Mouse (Mus musculus) lung, postnatal 10 days (tissue): ENCODE measurements around the gene Gm42906.

Source experiments
- DNase-seq: peaks from one replicate; pipeline ENCODE4 v3.0.0; 2021

Gene Gm42906

GRCm38 (mm10) chr5:151057716-151058115 lies 370.2 kb downstream of the Gm42906 start:
- no peak for DNase-seq

DNA sequence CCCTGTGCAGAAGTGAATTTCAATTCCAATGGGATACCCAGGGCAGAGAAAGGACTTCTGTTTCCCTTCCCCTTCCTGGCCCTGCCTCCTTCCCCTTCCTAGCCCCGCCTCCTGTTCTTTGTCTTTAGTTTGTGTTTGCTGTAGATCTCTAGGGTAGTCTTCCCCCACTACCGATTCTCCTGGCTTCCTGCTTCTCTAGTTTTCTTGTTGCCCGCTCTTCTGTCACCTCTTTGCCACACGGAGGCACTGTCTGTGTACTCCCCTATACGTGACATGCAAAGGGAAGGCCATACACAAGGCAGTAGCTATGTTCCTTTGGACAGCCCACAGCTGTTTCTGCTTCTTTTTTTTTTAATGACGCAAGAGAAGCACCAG lies 371.1 kb downstream of the Gm42906 start:
- DNase-seq: peak; percentile 84

DNA sequence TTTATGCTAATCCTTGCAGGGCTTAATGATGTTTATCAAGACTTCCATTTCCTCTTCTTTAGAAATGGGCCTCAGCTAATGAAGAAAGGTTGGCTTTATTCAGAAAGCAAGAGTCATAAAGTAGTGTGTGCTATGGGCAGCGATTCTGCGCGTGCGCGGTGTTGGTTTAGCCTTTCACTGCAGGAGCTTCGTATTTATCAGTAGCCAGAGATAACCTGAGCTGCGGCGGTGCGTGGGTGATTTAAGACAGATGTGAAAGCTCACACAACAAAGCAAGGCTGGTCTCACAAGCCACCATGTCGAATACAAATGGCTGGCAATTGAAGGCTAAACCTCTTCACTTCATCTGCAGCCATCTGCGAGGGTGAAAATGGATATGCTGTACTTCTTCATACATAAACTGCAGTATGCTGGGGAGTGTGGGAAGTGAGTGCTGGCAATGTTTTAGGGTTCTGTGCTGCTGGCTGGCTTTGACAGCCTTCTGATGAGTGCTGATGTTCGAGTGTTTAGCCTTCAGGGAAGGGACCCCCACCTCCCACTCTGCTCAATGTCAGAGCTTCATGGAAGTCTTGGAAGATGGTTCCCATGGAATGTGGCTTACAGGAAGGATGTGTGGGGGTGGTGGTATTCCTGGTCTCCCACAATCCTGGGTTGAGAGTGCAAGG lies 371.6 kb downstream of the Gm42906 start:
- peak; percentile 37 for DNase-seq

- peak; percentile 37 for DNase-seq
Observed at GRCm38 (mm10) chr5:151055426-151056090, 372.4 kb downstream of the Gm42906 start.

DNA sequence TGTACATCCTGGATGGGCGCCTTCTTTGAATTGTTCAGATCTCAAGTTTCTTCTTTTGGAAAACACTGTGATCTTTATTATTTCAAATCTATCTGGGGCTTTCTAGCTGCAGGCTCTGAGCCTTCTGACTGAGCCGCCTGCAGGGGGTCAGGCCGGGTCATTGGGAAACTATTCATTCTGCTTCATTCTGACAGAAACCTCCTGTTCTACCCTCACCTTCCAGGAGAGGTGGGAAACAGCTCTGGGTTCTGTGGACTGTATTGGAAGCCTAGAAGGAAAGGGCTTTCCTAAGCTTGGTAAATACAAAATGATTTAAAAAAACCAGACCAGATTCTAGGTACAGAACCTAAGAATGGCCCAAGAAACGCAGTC lies 373.2 kb downstream of the Gm42906 start:
- no peak for DNase-seq

DNA sequence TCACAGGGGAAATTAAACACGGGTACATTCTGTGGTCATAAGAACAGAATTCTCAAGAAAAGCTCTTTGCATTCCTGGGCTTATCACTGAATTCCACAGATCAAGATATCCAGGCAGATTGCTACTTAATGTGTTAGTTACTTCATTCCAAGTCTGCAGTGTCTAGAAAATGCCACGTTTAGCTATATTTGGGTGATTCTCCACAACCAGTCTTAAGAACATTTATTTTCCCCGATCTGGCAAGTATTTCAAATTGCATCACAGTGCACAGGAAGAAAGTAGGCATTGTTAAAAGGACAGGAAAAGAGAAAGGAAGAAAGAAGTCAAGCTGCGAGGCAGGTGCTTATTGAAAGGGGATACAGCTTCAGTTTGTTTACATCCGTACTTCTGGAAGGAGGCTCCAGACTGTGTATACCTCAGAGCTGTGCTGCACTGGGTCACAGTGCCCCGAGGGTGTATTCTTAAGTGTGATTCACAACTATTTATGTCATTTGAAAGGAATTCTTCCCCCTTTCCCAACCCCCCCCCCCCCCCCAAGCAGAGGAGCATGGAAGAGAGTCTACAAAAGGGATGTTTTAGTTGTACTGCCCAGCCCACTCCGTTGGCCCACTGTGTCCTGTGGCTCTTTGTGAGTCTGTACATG lies 373.7 kb downstream of the Gm42906 start:
- peak; percentile 32 for DNase-seq

GRCm38 (mm10) chr5:151053190-151053589 lies 374.8 kb downstream of the Gm42906 start:
- peak; percentile 45 for DNase-seq

GRCm38 (mm10) chr5:151052331-151052730 lies 375.6 kb downstream of the Gm42906 start:
- DNase-seq: no peak

- DNase-seq: peak; percentile 61
Observed at GRCm38 (mm10) chr5:151047488-151047887, 380.5 kb downstream of the Gm42906 start.

DNA sequence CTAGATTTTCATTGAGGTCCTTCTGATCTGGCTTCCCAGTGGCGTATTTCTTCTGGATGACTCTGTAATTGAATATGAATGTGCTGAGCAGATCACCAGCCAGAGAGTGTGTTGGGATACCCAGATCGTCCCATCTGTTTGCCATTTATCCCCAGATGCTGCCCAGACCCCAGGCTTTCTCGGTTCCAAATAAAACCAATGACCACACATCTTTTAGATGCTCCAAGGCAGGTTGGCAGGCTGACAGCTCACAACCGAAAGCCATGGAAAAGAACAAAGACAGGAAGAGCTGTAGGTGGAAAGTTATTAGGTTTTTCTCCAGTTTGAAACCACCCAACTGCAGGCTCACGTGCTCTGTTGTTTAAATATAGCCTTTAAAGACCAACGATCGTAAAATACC lies 381.0 kb downstream of the Gm42906 start:
- peak; percentile 59 for DNase-seq

DNA sequence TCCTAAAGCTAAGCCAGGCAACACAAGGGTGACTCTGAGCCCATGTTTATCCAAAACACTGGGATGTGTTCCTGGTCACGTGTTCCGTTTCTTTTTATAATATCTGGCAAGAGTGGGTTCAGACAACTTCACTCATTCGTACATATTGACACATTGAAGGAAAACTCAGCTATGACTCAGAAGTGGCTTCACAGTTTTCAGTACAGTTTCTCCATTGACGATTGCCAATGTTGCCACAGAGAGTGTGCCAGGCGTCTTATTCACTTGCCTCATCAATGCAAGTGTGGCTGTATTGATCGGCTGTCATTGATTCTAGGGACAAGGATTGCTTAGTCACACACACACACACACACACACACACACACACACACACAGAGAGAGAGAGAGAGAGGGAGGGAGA lies 381.8 kb downstream of the Gm42906 start:
- DNase-seq: no peak

GRCm38 (mm10) chr5:151042911-151043310 lies 385.1 kb downstream of the Gm42906 start:
- DNase-seq: no peak

GRCm38 (mm10) chr5:151037871-151038270 lies 390.1 kb downstream of the Gm42906 start:
- no peak for DNase-seq

DNA sequence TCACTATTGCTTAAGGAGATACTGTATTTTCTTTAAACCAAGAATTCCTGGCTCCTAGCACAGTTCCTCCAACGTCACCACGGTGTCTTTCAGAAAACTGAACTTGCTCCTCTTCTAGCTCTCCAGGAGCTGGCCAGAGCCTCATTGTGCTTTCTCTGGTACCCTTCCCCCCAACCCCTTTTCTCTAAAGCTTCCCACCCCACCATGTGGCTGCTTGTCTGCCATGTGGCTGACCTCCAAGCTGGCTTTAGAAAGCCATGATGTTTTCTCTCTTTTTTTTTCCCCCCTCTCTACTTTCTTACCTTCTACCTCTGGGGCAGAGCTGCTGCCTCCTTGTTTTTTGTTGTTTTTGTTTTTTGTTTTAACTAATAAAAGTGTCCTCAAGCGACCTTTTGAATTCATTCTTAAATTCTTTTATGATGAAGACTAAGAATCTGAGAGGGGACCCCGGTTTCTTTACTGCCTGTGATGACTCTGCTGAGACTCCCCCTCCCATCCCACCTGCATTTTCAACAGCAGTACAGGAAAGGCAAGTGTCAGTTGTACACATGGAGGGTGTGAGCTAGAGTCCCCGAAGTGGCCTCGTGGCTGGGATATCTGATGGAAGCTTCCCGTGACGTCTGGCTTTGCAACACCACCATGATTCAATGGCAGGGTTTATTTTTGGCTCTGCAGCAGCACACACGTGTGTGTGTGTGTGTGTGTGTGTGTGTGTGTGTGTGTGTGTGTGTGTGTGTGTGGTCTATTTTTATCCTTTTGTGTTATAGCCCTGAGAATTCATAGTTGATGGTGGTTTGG lies 393.0 kb downstream of the Gm42906 start:
- DNase-seq: no peak

- no peak for DNase-seq
Observed at GRCm38 (mm10) chr5:151028906-151029305, 399.1 kb downstream of the Gm42906 start.

- DNase-seq: no peak
Observed at GRCm38 (mm10) chr5:151027171-151027570, 400.8 kb downstream of the Gm42906 start.

DNA sequence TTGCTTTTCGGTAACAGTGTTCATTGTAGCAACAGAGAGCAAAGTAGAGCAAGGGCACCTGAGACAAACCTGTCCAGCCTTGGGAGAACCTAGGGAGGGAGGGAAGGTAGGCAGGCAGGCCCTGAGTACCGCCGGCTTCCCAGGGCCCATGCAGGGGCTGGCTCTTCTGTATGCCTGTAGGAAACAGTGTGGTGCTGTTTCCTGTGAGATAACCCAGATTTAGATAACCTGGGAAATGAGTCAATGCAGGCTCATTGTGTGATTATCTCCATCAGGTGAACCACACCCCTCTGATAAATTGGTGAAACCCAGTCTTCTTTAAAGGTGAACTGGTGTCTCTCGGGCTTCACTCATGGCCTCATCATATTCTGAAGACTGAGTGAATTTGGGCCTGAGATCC lies 401.9 kb downstream of the Gm42906 start:
- DNase-seq: no peak

DNA sequence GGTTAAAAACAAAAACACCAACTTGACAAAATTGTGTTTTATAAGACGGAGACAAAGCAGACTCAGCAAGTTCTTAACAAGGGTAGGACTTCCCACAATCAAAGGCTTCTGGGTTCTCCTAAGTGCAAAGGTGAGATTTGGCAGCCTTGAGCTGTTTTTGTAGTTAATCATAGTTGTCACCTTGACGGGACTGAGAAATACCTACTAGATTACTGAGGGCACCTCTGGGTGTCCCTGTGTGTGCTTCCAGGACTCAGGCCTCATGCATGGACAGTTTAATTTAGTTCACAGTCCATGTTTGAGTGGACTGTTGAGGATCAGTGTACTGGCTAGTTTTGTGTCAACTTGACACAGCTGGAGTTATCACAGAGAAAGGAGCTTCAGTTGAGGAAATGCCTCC lies 403.5 kb downstream of the Gm42906 start:
- no peak for DNase-seq

- peak; percentile 40 for DNase-seq
Observed at GRCm38 (mm10) chr5:151023461-151023860, 404.5 kb downstream of the Gm42906 start.

DNA sequence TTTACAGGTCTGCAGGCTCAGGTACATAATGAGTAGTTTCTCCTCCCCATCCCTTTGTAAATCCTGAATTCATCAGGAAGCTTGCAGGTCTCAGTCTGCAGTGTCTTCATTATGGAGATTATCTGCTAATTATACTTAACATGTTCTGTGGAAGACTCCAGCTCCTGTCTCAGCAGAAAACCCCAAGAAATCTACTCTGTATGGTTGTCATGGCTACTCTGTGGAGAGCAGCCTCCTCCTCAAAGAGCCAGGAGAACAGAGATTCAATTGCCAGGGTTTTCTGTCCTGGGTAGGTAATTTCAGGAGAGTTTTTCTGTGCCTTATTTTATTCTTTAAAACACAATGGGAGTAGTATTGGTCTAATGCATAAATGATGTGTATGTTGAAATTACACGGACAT lies 405.0 kb downstream of the Gm42906 start:
- DNase-seq: no peak

DNA sequence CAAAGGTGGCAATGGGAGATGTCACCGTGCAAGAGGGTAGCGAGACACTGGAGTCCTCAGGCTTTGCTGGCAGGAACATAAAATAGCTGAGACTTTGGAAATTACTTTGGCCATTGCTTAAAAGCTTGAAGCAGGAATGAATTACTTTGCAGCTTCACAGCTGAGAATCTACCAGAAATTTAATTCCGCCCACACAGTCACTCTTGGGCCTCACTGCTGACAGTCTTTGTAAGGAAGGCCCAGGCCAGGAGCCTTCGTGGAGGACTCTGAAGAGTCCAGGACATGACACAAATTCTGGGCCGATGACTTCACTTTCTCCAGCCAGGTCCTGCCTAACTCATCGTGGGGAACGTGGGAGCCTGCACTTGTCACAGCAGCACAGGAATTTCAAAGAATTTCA lies 405.9 kb downstream of the Gm42906 start:
- no peak for DNase-seq

DNA sequence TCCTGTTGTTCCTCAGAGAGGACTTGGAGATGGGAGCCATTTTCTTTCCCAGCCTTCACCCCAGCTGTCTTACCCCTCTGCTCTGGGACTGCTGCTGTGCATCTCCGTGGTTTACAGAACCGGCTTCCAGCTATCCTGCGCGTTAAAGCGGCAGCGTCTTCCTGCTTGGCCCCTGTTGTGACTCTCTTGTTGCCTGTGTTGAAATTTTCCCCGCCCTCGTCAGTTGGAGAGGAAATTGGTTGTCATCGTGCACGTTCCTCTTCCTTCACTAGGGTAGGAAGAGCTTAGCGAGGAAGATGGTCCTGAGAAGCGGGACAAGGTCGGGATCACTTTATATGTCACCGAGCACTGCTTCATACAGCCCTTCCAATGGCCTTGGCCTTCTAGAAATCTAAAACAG lies 407.1 kb downstream of the Gm42906 start:
- DNase-seq: peak; percentile 24

- DNase-seq: no peak
Observed at GRCm38 (mm10) chr5:151020031-151020820, 407.7 kb downstream of the Gm42906 start.
